Comparison of ENCODE assay signal across 8 mouse cellular contexts in the genomic region with DNA sequence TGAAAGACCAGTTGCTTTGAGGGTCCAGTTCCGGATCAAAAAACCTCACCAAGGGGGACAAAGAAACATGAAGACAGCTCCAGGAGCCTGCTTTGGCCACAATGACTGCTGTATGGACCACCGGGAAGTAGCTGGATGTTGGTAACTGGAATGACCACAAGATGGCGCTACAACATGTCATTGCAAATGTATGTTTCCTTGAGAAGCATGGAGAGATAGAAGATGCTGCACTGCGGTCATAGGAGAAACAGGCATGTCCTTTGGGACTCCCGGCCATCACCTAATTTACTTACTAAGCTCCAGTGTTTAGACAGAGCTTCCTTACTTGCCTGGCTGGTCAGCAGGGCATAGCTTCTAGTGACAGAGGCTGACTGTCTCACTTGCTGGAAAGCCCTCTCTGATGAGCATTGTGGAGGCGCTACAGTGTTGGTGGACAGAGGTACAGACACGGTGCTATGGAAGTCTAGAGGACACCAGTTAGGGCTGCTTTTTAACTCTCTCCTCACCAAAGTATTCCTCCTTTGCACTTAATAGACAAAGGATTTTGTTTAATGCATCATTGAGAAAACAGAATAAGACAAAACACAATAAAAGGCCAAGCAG.
DNase-seq lines count a peak whose midpoint lies in the region; ATAC-seq and TF ChIP-seq lines count a peak whose summit lies in the region.

No protein-coding gene starts in this region.

- H3K27ac ChIP-seq in kidney, postnatal 0 days, result no peak overlapping the region
- no peak overlapping the region for H3K27ac ChIP-seq in liver, postnatal 0 days (ENCODE audit: low read depth)
- H3K27ac ChIP-seq in olfactory bulb, adult 2 months (ENCODE audit: insufficient read depth, low read depth, low read length), result no peak overlapping the region

- DNase-seq in B cell, adult 2 months, result peak; percentile 63
- DNase-seq in adrenal gland, postnatal 10 days, result peak; percentile 81
- peak; percentile 81 for DNase-seq in embryo, embryonic 9.5 days (ENCODE audit: extremely low spot score)
- DNase-seq in heart, adult 8-10 months (ENCODE audit: low spot score), result peak; percentile 76
- peak; percentile 87 for DNase-seq in kidney, postnatal 0 days (ENCODE audit: low spot score)
- peak; percentile 64 for DNase-seq in liver, postnatal 0 days
- DNase-seq in thymus, postnatal 0 days (ENCODE audit: low spot score), result peak; percentile 74

- ATAC-seq in kidney, postnatal 0 days (replicated peaks; ENCODE audit: low FRiP score, low read depth), result no peak
- no peak for ATAC-seq in liver, postnatal 0 days

- H3K4me3 ChIP-seq in kidney, postnatal 0 days (replicated peaks; ENCODE audit: low read depth, low read length), result no peak overlapping the region
- no peak overlapping the region for H3K4me3 ChIP-seq in liver, postnatal 0 days (ENCODE audit: low read depth, low read length)
- H3K4me3 ChIP-seq in olfactory bulb, adult 2 months (ENCODE audit: insufficient read depth, low read depth, low read length), result no peak overlapping the region

- TF ChIP-seq CTCF in kidney, postnatal 0 days (IDR thresholded peaks at IDR 0.05; ENCODE audit: low read depth), result peak; percentile 92
- TF ChIP-seq CTCF in liver, postnatal 0 days (IDR thresholded peaks at IDR 0.05; ENCODE audit: low read depth), result peak; percentile 84
- peak; percentile 32; the same call in 1 of the 2 replicates for TF ChIP-seq CTCF in olfactory bulb, adult 2 months (IDR thresholded peaks at IDR 0.05; ENCODE audit: insufficient read depth, low read depth, low read length)

- no peak overlapping the region for H3K9ac ChIP-seq in kidney, postnatal 0 days (ENCODE audit: low read depth, low read length)
- H3K9ac ChIP-seq in liver, postnatal 0 days (replicated peaks), result no peak overlapping the region

- H3K27me3 ChIP-seq in kidney, postnatal 0 days (ENCODE audit: insufficient read depth, low read length), result no peaks in the 10 kb centered on the region
- no peaks in the 10 kb centered on the region for H3K27me3 ChIP-seq in liver, postnatal 0 days (ENCODE audit: insufficient read depth, low read length)

- no peaks in the 10 kb centered on the region for H3K9me3 ChIP-seq in kidney, postnatal 0 days (replicated peaks; ENCODE audit: low read length)
- H3K9me3 ChIP-seq in liver, postnatal 0 days (ENCODE audit: low read length), result no peaks in the 10 kb centered on the region

- no peaks in the 10 kb centered on the region for H3K4me1 ChIP-seq in kidney, postnatal 0 days (replicated peaks; ENCODE audit: insufficient read depth, low read length)
- no peaks in the 10 kb centered on the region for H3K4me1 ChIP-seq in liver, postnatal 0 days (ENCODE audit: insufficient read depth)
- H3K4me1 ChIP-seq in olfactory bulb, adult 2 months (ENCODE audit: control insufficient read depth, insufficient read depth, low read length), result peaks cover 15% of the 10 kb centered on the region

- 17% methylated on average over 7 of the region's 7 CpGs for WGBS in kidney, postnatal 0 days
- WGBS in liver, postnatal 0 days (ENCODE audit: insufficient replicate concordance), result 15% methylated on average over 7 of the region's 7 CpGs
- 14% methylated on average over 7 of the region's 7 CpGs for WGBS in olfactory bulb, adult 2 months

- no peaks in the 10 kb centered on the region for H3K36me3 ChIP-seq in kidney, postnatal 0 days (ENCODE audit: insufficient read depth, low read length)
- H3K36me3 ChIP-seq in liver, postnatal 0 days (replicated peaks; ENCODE audit: insufficient read depth, low read length), result no peaks in the 10 kb centered on the region

- TF ChIP-seq POLR2A in olfactory bulb, adult 2 months (IDR thresholded peaks at IDR 0.05; ENCODE audit: insufficient read depth, low read depth, low read length), result no peak

- no peak overlapping the region for H3K4me2 ChIP-seq in kidney, postnatal 0 days (ENCODE audit: low read length)
- no peak overlapping the region for H3K4me2 ChIP-seq in liver, postnatal 0 days (ENCODE audit: low read depth, low read length)

- TF ChIP-seq EP300 in liver, postnatal 0 days (IDR thresholded peaks at IDR 0.05; ENCODE audit: low read depth), result no peak

Comparison
In these comparisons a context has a peak if more than half of its experiments do, and no peak if none do; other contexts are left out.
1. CTCF ChIP-seq: peak in every context shown above with its lines; median percentile 92 in kidney, postnatal 0 days; 84 in liver, postnatal 0 days; 32 in olfactory bulb, adult 2 months.